Mouse (Mus musculus) liver, embryonic 14.5 days (tissue): ENCODE results near the gene Prkn. TPM values are rescaled to one million over a fixed set of nuclear protein-coding genes. Genes with fewer than 3 reads are reported as not detected.

Source experiments
- ATAC-seq: fragments of 200-750 bp; cut with Nextera tagmentation; 2 replicates; pipeline ENCODE4 v1.8.0; 2017; ENCODE audit warnings: moderate number of reproducible peaks, mild to moderate bottlenecking, moderate library complexity; ENCODE audit not compliant: insufficient read depth
- DNase-seq, 3 experiments: peaks; one replicate each; pipeline ENCODE4 v3.0.0-alpha.2; 2012 to 2013; ENCODE audit warnings: low read depth in 3 of 3, low spot score in 3 of 3
- H3K27ac ChIP-seq: fragments of 300-500 bp; sonication (generic); 2 replicates; pipeline ENCODE4 v1.5.1; 2014; ENCODE audit warnings: moderate library complexity, mild to moderate bottlenecking, control low read depth, inconsistent platforms
- H3K27me3 ChIP-seq: fragments of 300-500 bp; sonication (generic); 2 replicates; pipeline ENCODE4 v1.6.1; 2014; ENCODE audit warnings: mild to moderate bottlenecking, low read length, moderate library complexity; ENCODE audit not compliant: control insufficient read depth, insufficient read depth
- H3K36me3 ChIP-seq: fragments of 300-500 bp; sonication (generic); replicated peaks from 2 replicates; pipeline ENCODE4 v1.6.1; 2014; ENCODE audit warnings: low read depth; ENCODE audit not compliant: control insufficient read depth, insufficient read depth
- H3K4me1 ChIP-seq, 2 experiments: fragments of 200-500 bp in 1 of 2; fragments of 300-500 bp in 1 of 2; sonication (generic) in 1 of 2; replicated peaks; 2 replicates each; pipeline ENCODE4 v1.6.1; 2012 to 2014; ENCODE audit warnings: antibody characterized with exemption in 1 of 2, inconsistent platforms in 1 of 2, low read length in 1 of 2; ENCODE audit not compliant: control insufficient read depth in 2 of 2, insufficient read depth in 2 of 2
- H3K4me2 ChIP-seq: fragments of 300-500 bp; sonication (generic); 2 replicates; pipeline ENCODE4 v1.6.1; 2014; ENCODE audit warnings: low read depth, mild to moderate bottlenecking, control low read depth, moderate library complexity
- H3K4me3 ChIP-seq, 2 experiments: fragments of 200-500 bp in 1 of 2; fragments of 300-500 bp in 1 of 2; sonication (generic) in 1 of 2; 2 replicates each; pipeline ENCODE4 v1.5.1; 2012 to 2014; ENCODE audit warnings: low read depth in 2 of 2, low read length in 2 of 2, mild to moderate bottlenecking in 2 of 2, control low read depth in 1 of 2, inconsistent platforms in 1 of 2, moderate library complexity in 1 of 2; ENCODE audit not compliant: insufficient read depth in 1 of 2
- H3K9ac ChIP-seq: fragments of 300-500 bp; sonication (generic); replicated peaks from 2 replicates; pipeline ENCODE4 v1.6.1; 2014; ENCODE audit warnings: mild to moderate bottlenecking, control low read depth, moderate library complexity
- H3K9me3 ChIP-seq: fragments of 300-500 bp; sonication (generic); 2 replicates; pipeline ENCODE4 v1.6.1; 2016; ENCODE audit warnings: low read length, mixed read lengths; ENCODE audit not compliant: control insufficient read depth
- CTCF ChIP-seq: IDR thresholded peaks from 2 replicates; pipeline ENCODE4 v1.5.1; 2016; ENCODE audit warnings: antibody characterized with exemption, low read depth, control low read depth
- EP300 ChIP-seq: IDR thresholded peaks from 2 replicates; pipeline ENCODE4 v1.6.1; 2016; ENCODE audit warnings: antibody characterized with exemption, low read depth
- WGBS: fragments of 180-500 bp; shearing (Covaris S2); extraction: QIAGEN DNeasy Blood & Tissue Kit; methylation state at CpG from one replicate; pipeline ENCODE4 v1.1.7; 2014; ENCODE audit not compliant: insufficient replicate concordance; 5-methylcytosine and 5-hydroxymethylcytosine counted together
- polyA plus RNA-seq, 2 experiments: library from polyadenylated mRNA; depleted of rRNA in 1 of 2; stranded (reverse) in 1 of 2; unstranded in 1 of 2; fragments of >200 nt; fragmentation: Nextera tagmentation in 1 of 2; extraction: Ambion mirVana in 1 of 2; gene quantifications; 2 replicates each; pipeline versions ENCODE4 v1.2.1 to v1.2.3; 2012 to 2014

Gene Prkn
- polyA plus RNA-seq, 2 experiments, result 0.17 to 0.61 TPM

GRCm38 (mm10) chr17:10938755-10939154 is 98.6 kb downstream of the Prkn start:
- TF ChIP-seq CTCF, result no peak
- no peak for TF ChIP-seq EP300
- H3K4me2 ChIP-seq, result no peak overlapping the region
- no peak overlapping the region for H3K4me3 ChIP-seq
- 54% methylated on average over 1 of the region's 1 CpGs for WGBS
- DNase-seq, result no peak
- H3K27me3 ChIP-seq, result no peaks in the 10 kb centered on the region
- H3K9me3 ChIP-seq, result no peaks in the 10 kb centered on the region
- no peak overlapping the region for H3K27ac ChIP-seq
- H3K36me3 ChIP-seq, result no peaks in the 10 kb centered on the region
- no peak for ATAC-seq
- H3K4me1 ChIP-seq, result no peaks in the 10 kb centered on the region
- no peak overlapping the region for H3K9ac ChIP-seq

- H3K4me2 ChIP-seq, result no peak overlapping the region
- no peak overlapping the region for H3K4me3 ChIP-seq
- no peak for DNase-seq
- H3K9me3 ChIP-seq, result no peaks in the 10 kb centered on the region
- 64% methylated on average over 4 of the region's 4 CpGs for WGBS
- no peak overlapping the region for H3K27ac ChIP-seq
- no peak for ATAC-seq
- H3K4me1 ChIP-seq, result no peaks in the 10 kb centered on the region
- H3K9ac ChIP-seq, result no peak overlapping the region
- no peaks in the 10 kb centered on the region for H3K27me3 ChIP-seq
- no peaks in the 10 kb centered on the region for H3K36me3 ChIP-seq
- TF ChIP-seq CTCF (no peak), EP300 (no peak)
Observed at GRCm38 (mm10) chr17:10946552-10946951, 106.4 kb downstream of the Prkn start.

- Histone ChIP-seq H3K36me3 (no peaks in the 10 kb centered on the region), H3K4me1 (no peaks in the 10 kb centered on the region), H3K4me3 (no peak overlapping the region), H3K27me3 (no peaks in the 10 kb centered on the region), H3K4me2 (no peak overlapping the region), H3K27ac (no peak overlapping the region), H3K9me3 (no peaks in the 10 kb centered on the region), H3K9ac (no peak overlapping the region)
- DNase-seq (no peak), ATAC-seq (no peak)
- 52% methylated on average over 2 of the region's 2 CpGs for WGBS
- TF ChIP-seq EP300 (no peak), CTCF (no peak)
Observed at GRCm38 (mm10) chr17:10947614-10948013, 107.4 kb downstream of the Prkn start.

GRCm38 (mm10) chr17:10959066-10959864 is 119.1 kb downstream of the Prkn start:
- Histone ChIP-seq H3K4me1 (no peaks in the 10 kb centered on the region; a peak in 1 of 4 replicates), H3K27me3 (no peaks in the 10 kb centered on the region), H3K9ac (no peak overlapping the region), H3K27ac (no peak overlapping the region), H3K4me3 (no peak overlapping the region), H3K4me2 (no peak overlapping the region), H3K9me3 (no peaks in the 10 kb centered on the region), H3K36me3 (no peaks in the 10 kb centered on the region)
- ATAC-seq (no peak), DNase-seq (no peak)
- TF ChIP-seq EP300 (no peak), CTCF (no peak)
- 59% methylated on average over 10 of the region's 10 CpGs for WGBS

GRCm38 (mm10) chr17:10962151-10962550 is 122.0 kb downstream of the Prkn start:
- H3K9me3 ChIP-seq, result no peaks in the 10 kb centered on the region
- H3K4me1 ChIP-seq, result no peaks in the 10 kb centered on the region; a peak in 1 of 4 replicates
- TF ChIP-seq CTCF (no peak), EP300 (no peak)
- H3K27ac ChIP-seq, result no peak overlapping the region
- no peaks in the 10 kb centered on the region for H3K27me3 ChIP-seq
- DNase-seq (no peak), ATAC-seq (no peak)
- no peak overlapping the region for H3K9ac ChIP-seq
- 77% methylated on average over 5 of the region's 5 CpGs for WGBS
- H3K36me3 ChIP-seq, result no peaks in the 10 kb centered on the region
- no peak overlapping the region for H3K4me3 ChIP-seq
- H3K4me2 ChIP-seq, result no peak overlapping the region
